Mouse (Mus musculus): ENCODE results near the gene Pld1. TPM values are rescaled to one million over a fixed set of nuclear protein-coding genes. Genes with fewer than 3 reads are reported as not detected.

The Pld1 gene
- 10 to 100 TPM in 1 of 2 experiments, 1 to 10 TPM in 1; 8.7 to 11.6 TPM for total RNA-seq (2021)
- long read RNA-seq, partial matches to known transcripts: 1 of 2 reads
- long read RNA-seq, other reads (novel, unspliced or antisense): 1 of 2 reads

- DNase-seq (ENCODE audit: low spot score in 2 of 2): peak; percentile 44 to 58
Observed at GRCm38 (mm10) chr3:27938381-27939323, at the start of gene Pld1. Pld1 (plus strand) TSS chr3:27938695.

- no peak for DNase-seq (ENCODE audit: low spot score in 2 of 2)
Observed at GRCm38 (mm10) chr3:27896318-27896892, 42.1 kb upstream of the Pld1 start, which contains the start of gene Tmem212. Tmem212 (minus strand) TSS chr3:27896368.

- no peak for DNase-seq (ENCODE audit: low spot score in 2 of 2)
Observed at GRCm38 (mm10) chr3:27898178-27898577, 40.3 kb upstream of the Pld1 start.

- DNase-seq (ENCODE audit: low spot score in 2 of 2): peak; percentile 35 to 38
Observed at GRCm38 (mm10) chr3:27899012-27899726, 39.3 kb upstream of the Pld1 start.

- DNase-seq (ENCODE audit: low spot score in 2 of 2): no peak
Observed at GRCm38 (mm10) chr3:27901846-27902245, 36.6 kb upstream of the Pld1 start.

- no peak for DNase-seq (ENCODE audit: low spot score in 2 of 2)
Observed at GRCm38 (mm10) chr3:27904659-27905330, 33.7 kb upstream of the Pld1 start.

- no peak for DNase-seq (ENCODE audit: low spot score in 2 of 2)
Observed at GRCm38 (mm10) chr3:27906647-27907209, 31.8 kb upstream of the Pld1 start.

GRCm38 (mm10) chr3:27907301-27907700, 31.2 kb upstream of the Pld1 start:
- DNase-seq (ENCODE audit: low spot score in 2 of 2): no peak

- DNase-seq (ENCODE audit: low spot score in 2 of 2): no peak
Observed at GRCm38 (mm10) chr3:27908316-27908715, 30.2 kb upstream of the Pld1 start.

- DNase-seq (ENCODE audit: low spot score in 2 of 2): no peak
Observed at GRCm38 (mm10) chr3:27909016-27909415, 29.5 kb upstream of the Pld1 start.

GRCm38 (mm10) chr3:27918656-27919436, 19.6 kb upstream of the Pld1 start:
- DNase-seq (ENCODE audit: low spot score in 2 of 2): no peak

- no peak for DNase-seq (ENCODE audit: low spot score in 2 of 2)
Observed at GRCm38 (mm10) chr3:27921268-27922020, 17.1 kb upstream of the Pld1 start.

- DNase-seq (ENCODE audit: low spot score in 2 of 2): no peak
Observed at GRCm38 (mm10) chr3:27924037-27924436, 14.5 kb upstream of the Pld1 start.

GRCm38 (mm10) chr3:27929219-27929618, 9.3 kb upstream of the Pld1 start:
- no peak for DNase-seq (ENCODE audit: low spot score in 2 of 2)

- no peak for DNase-seq (ENCODE audit: low spot score in 2 of 2)
Observed at GRCm38 (mm10) chr3:27932391-27932790, 6.1 kb upstream of the Pld1 start.

- no peak for DNase-seq (ENCODE audit: low spot score in 2 of 2)
Observed at GRCm38 (mm10) chr3:27935644-27936043, 2.9 kb upstream of the Pld1 start.

- DNase-seq (ENCODE audit: low spot score in 2 of 2): no peak
Observed at GRCm38 (mm10) chr3:27936731-27937130, 1.8 kb upstream of the Pld1 start.

- no peak for DNase-seq (ENCODE audit: low spot score in 2 of 2)
Observed at GRCm38 (mm10) chr3:27937144-27938110, 1.1 kb upstream of the Pld1 start.
